Mouse (Mus musculus) ES-E14 (cell line): ENCODE results near the gene Lmo2.

Experiments
- CHD2 ChIP-seq: IDR thresholded peaks from 2 replicates; pipeline ENCODE4 v1.6.1; 2014; ENCODE audit warnings: mild to moderate bottlenecking, low read depth, low read length, inconsistent platforms
- ZNF384 ChIP-seq: IDR thresholded peaks from 2 replicates; pipeline ENCODE4 v1.6.1; 2012; ENCODE audit warnings: low read depth, low read length, inconsistent platforms

DNA sequence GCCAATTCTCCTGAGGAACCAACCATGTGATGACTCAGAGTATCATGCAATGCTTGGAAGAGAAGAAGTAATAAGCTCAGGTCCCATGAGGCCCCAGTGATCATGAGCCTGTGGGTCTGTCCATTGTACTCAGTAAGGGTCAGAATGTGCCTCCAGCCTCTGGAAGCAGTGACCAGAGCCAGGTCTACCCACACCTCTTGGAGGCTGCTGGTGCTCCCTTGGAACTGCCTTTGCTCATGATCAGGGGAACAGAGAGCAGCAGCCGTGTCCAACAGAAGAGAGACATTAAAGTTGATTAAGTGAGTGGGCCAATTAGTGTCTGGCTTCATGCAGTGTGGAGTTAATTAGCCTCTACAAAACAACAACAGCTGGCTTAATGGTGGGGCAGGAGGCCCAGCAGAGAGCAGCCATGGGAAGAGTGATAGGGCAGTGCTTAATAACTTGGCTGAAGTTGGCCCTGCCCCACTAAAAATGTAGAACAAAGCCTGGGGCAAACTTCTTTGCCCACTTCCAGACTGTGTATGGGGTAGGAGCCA is 30.1 kb upstream of the Lmo2 start:
- TF ChIP-seq CHD2 (no peak), ZNF384 (no peak)
